Mouse (Mus musculus) A20 (cell line): ENCODE measurements at regions not wholly inside any gene's neighbourhood (a gene's known extent, or its start where the extent isn't known, plus 50 kb on each side); places are given as distances from the start of the nearest gene placed in this dataset.

Experiments used
- DNase-seq: peaks from one replicate; pipeline ENCODE4 v3.0.0-alpha.2; 2011; ENCODE audit warnings: low read depth, low spot score

- no peak for DNase-seq
Measured at GRCm38 (mm10) chr2:82508595-82508994, 434.8 kb upstream of the Fsip2 start.

GRCm38 (mm10) chr2:82515165-82515564 lies 428.3 kb upstream of the Fsip2 start:
- DNase-seq, result no peak

GRCm38 (mm10) chr2:82519951-82520350 lies 423.5 kb upstream of the Fsip2 start:
- no peak for DNase-seq

- no peak for DNase-seq
Measured at GRCm38 (mm10) chr2:82538958-82539357, 404.5 kb upstream of the Fsip2 start.

- DNase-seq, result no peak
Measured at GRCm38 (mm10) chr2:82540676-82541075, 402.8 kb upstream of the Fsip2 start.

DNA sequence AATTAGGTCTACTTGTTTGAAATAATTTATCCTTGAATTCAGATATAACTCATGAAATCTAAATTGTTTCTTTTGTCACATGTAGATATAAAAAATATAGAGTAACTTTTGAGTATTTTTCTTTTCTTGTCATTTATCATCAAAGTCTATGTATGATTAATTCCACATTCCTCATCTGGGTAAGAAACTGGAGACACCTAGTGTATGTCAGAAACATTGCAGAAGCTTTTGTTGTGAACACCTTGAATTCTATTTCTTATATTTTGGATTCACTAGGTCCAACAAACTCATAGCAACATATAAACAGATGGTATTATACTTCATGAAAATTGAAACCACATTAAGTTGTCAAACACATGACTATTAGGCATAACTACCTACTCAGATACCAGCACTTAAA lies 373.1 kb upstream of the Fsip2 start:
- DNase-seq, result peak; percentile 24

- no peak for DNase-seq
Measured at GRCm38 (mm10) chr2:82572099-82572498, 371.3 kb upstream of the Fsip2 start.

- no peak for DNase-seq
Measured at GRCm38 (mm10) chr2:82573841-82574240, 369.6 kb upstream of the Fsip2 start.

DNA sequence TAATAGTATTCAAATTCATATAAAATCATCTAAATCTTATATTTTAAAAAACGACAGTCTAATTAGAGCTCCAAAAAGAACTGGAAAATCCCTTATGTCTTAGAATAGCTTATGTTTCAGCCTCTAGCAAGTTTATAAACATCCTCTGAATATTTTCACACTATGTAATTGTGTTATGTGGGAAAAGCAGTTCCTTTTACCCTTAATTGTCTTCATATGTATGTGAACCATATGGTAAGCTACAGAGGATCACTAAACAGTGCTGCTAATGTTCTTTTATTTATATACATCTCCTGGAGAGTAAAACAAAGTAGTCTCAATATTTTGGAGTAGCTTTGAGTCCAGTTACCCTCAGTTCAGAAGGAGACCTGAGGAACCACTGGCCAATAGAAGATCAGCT lies 363.8 kb upstream of the Fsip2 start:
- no peak for DNase-seq

DNA sequence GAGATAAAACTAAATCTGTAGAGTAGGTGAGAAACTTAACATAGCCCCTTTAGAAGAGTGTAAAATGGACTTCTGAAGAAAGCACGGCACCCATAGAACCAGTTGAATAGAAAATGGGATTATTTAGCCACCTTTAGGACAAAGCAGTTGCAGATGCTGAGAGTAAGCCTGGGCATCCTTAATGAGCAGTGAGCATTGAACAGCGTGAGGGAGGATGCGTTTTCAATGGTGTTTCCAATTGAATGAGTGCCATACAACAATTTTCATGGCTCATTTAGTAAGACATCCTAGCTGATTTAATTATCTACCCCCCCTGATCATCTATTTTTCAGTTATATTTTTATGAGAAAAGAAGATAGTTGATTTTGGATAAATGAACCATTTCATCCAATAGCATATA lies 327.2 kb upstream of the Fsip2 start:
- DNase-seq, result no peak

GRCm38 (mm10) chr2:82620553-82620952 lies 322.9 kb upstream of the Fsip2 start:
- no peak for DNase-seq

DNA sequence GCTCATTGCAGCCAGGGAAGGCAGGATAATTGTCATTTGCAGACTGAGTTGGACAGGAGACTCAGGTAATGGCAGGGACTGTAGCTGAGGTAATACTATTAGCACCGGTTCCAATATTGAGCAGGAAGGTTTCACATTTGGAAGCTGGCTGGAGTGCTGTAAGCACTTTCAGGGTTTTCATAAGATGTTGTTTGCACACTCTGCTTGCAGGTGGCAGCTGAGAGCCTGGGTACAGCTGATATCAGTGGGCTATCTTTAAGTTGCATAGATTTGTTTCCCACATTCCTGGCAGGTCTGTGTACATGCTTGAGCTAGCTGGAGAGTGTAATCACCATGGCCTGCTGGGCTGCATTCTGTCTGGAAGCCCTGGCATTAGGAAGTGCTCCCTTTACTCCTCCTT lies 299.0 kb upstream of the Fsip2 start:
- no peak for DNase-seq
